Mouse (Mus musculus) heart, postnatal 0 days (tissue): ENCODE data around the gene Hspb11.

ENCODE experiments used
- CTCF ChIP-seq: IDR thresholded peaks from 2 replicates; pipeline ENCODE4 v1.5.1; 2016; ENCODE audit warnings: antibody characterized with exemption, control low read depth, low read depth
- EP300 ChIP-seq: IDR thresholded peaks from 2 replicates; pipeline ENCODE4 v1.6.1; 2016; ENCODE audit warnings: antibody characterized with exemption, low read depth

GRCm38 (mm10) chr4:107248061-107248460 lies 5.3 kb upstream of the Hspb11 start:
- TF ChIP-seq CTCF (no peak), EP300 (no peak)
